Mouse (Mus musculus): Measurements from ENCODE around the gene Far1. TPM values are rescaled to one million over a fixed set of nuclear protein-coding genes. Genes with fewer than 3 reads are reported as not detected.

Gene Far1
- polyA plus RNA-seq, 1 experiment = 13.9 TPM

GRCm38 (mm10) chr7:113571121-113571520 lies 57.5 kb downstream of the Far1 start:
- no peaks in the 10 kb centered on the region for H3K79me2 ChIP-seq (ENCODE audit: control insufficient read depth, insufficient read depth)

GRCm38 (mm10) chr7:113572741-113573140 lies 59.1 kb downstream of the Far1 start:
- Histone ChIP-seq H3K4me3 (ENCODE audit: insufficient read depth, poor library complexity, severe bottlenecking) (no peak overlapping the region), H3ac (ENCODE audit: control insufficient read depth, insufficient read length, low read depth) (no peak overlapping the region), H3K79me3 (ENCODE audit: low read depth) (no peaks in the 10 kb centered on the region), H3K36me3 (ENCODE audit: control insufficient read depth, insufficient read depth) (peaks cover 56% of the 10 kb centered on the region), H3K79me2 (ENCODE audit: control insufficient read depth, insufficient read depth) (no peaks in the 10 kb centered on the region), H3K27me3 (ENCODE audit: control insufficient read depth, insufficient read depth, insufficient read length) (no peaks in the 10 kb centered on the region)
- TF ChIP-seq USF1 (IDR thresholded peaks at IDR 0.05; ENCODE audit: low read depth) (no peak), CTCF (IDR thresholded peaks at IDR 0.05; ENCODE audit: control insufficient read depth, insufficient read depth, insufficient read length) (no peak), FOSL1 (IDR thresholded peaks at IDR 0.05; ENCODE audit: insufficient read depth, low read length, poor library complexity, severe bottlenecking) (no peak), MAX (IDR thresholded peaks at IDR 0.05) (no peak), MYOD1 (IDR thresholded peaks at IDR 0.05; ENCODE audit: control insufficient read depth, insufficient read length, low read depth) (no peak), MYOG (IDR thresholded peaks at IDR 0.05; ENCODE audit: control insufficient read depth, extremely low read depth, insufficient read length) (no peak), CEBPB (IDR thresholded peaks at IDR 0.05; ENCODE audit: low read depth) (no peak)

More at GRCm38 (mm10) chr7:113571121-113571520, 57.5 kb downstream of the Far1 start:
- Histone ChIP-seq H3ac (ENCODE audit: control insufficient read depth, insufficient read length, low read depth) (no peak overlapping the region), H3K27me3 (ENCODE audit: control insufficient read depth, insufficient read depth, insufficient read length) (no peaks in the 10 kb centered on the region), H3K4me3 (ENCODE audit: insufficient read depth, poor library complexity, severe bottlenecking) (no peak overlapping the region), H3K79me3 (ENCODE audit: low read depth) (no peaks in the 10 kb centered on the region), H3K36me3 (ENCODE audit: control insufficient read depth, insufficient read depth) (peaks cover 66% of the 10 kb centered on the region)
- TF ChIP-seq FOSL1 (IDR thresholded peaks at IDR 0.05; ENCODE audit: insufficient read depth, low read length, poor library complexity, severe bottlenecking) (no peak), MYOD1 (IDR thresholded peaks at IDR 0.05; ENCODE audit: control insufficient read depth, insufficient read length, low read depth) (no peak), MYOG (IDR thresholded peaks at IDR 0.05; ENCODE audit: control insufficient read depth, extremely low read depth, insufficient read length) (no peak), USF1 (IDR thresholded peaks at IDR 0.05; ENCODE audit: low read depth) (no peak)

- Histone ChIP-seq H3K4me3 (ENCODE audit: insufficient read depth, poor library complexity, severe bottlenecking) (no peak overlapping the region), H3K36me3 (ENCODE audit: control insufficient read depth, insufficient read depth) (no peaks in the 10 kb centered on the region), H3K79me2 (ENCODE audit: control insufficient read depth, insufficient read depth) (no peaks in the 10 kb centered on the region), H3K27me3 (ENCODE audit: control insufficient read depth, insufficient read depth, insufficient read length) (no peaks in the 10 kb centered on the region), H3K79me3 (ENCODE audit: low read depth) (no peaks in the 10 kb centered on the region), H3ac (ENCODE audit: control insufficient read depth, insufficient read length, low read depth) (no peak overlapping the region)
- TF ChIP-seq CTCF (IDR thresholded peaks at IDR 0.05; ENCODE audit: control insufficient read depth, insufficient read depth, insufficient read length) (no peak), MAX (IDR thresholded peaks at IDR 0.05) (no peak), MYOG (IDR thresholded peaks at IDR 0.05; ENCODE audit: control insufficient read depth, extremely low read depth, insufficient read length) (no peak), USF1 (IDR thresholded peaks at IDR 0.05; ENCODE audit: low read depth) (no peak), FOSL1 (IDR thresholded peaks at IDR 0.05; ENCODE audit: insufficient read depth, low read length, poor library complexity, severe bottlenecking) (no peak), CEBPB (IDR thresholded peaks at IDR 0.05; ENCODE audit: low read depth) (no peak), MYOD1 (IDR thresholded peaks at IDR 0.05; ENCODE audit: control insufficient read depth, insufficient read length, low read depth) (no peak)
Observed at GRCm38 (mm10) chr7:113582111-113582510, 68.5 kb downstream of the Far1 start.

GRCm38 (mm10) chr7:113589211-113589610 lies 75.6 kb downstream of the Far1 start:
- Histone ChIP-seq H3K27me3 (ENCODE audit: control insufficient read depth, insufficient read depth, insufficient read length) (no peaks in the 10 kb centered on the region), H3K79me3 (ENCODE audit: low read depth) (no peaks in the 10 kb centered on the region), H3ac (ENCODE audit: control insufficient read depth, insufficient read length, low read depth) (no peak overlapping the region), H3K79me2 (ENCODE audit: control insufficient read depth, insufficient read depth) (no peaks in the 10 kb centered on the region), H3K36me3 (ENCODE audit: control insufficient read depth, insufficient read depth) (no peaks in the 10 kb centered on the region), H3K4me3 (ENCODE audit: insufficient read depth, poor library complexity, severe bottlenecking) (no peak overlapping the region)
- no peak for TF ChIP-seq MAX (IDR thresholded peaks at IDR 0.05)
- no peak for TF ChIP-seq USF1 (IDR thresholded peaks at IDR 0.05; ENCODE audit: low read depth)
- TF ChIP-seq CEBPB (IDR thresholded peaks at IDR 0.05; ENCODE audit: low read depth) = no peak
- no peak for TF ChIP-seq MYOD1 (IDR thresholded peaks at IDR 0.05; ENCODE audit: control insufficient read depth, insufficient read length, low read depth)
- TF ChIP-seq MYOG (IDR thresholded peaks at IDR 0.05; ENCODE audit: control insufficient read depth, extremely low read depth, insufficient read length) = no peak
- TF ChIP-seq FOSL1 (IDR thresholded peaks at IDR 0.05; ENCODE audit: insufficient read depth, low read length, poor library complexity, severe bottlenecking) = no peak

- Histone ChIP-seq H3K4me3 (ENCODE audit: insufficient read depth, poor library complexity, severe bottlenecking) (no peak overlapping the region), H3ac (ENCODE audit: control insufficient read depth, insufficient read length, low read depth) (no peak overlapping the region), H3K79me3 (ENCODE audit: low read depth) (no peaks in the 10 kb centered on the region), H3K27me3 (ENCODE audit: control insufficient read depth, insufficient read depth, insufficient read length) (no peaks in the 10 kb centered on the region), H3K79me2 (ENCODE audit: control insufficient read depth, insufficient read depth) (no peaks in the 10 kb centered on the region), H3K36me3 (ENCODE audit: control insufficient read depth, insufficient read depth) (no peaks in the 10 kb centered on the region)
- TF ChIP-seq USF1 (IDR thresholded peaks at IDR 0.05; ENCODE audit: low read depth) = no peak
- no peak for TF ChIP-seq MYOG (IDR thresholded peaks at IDR 0.05; ENCODE audit: control insufficient read depth, extremely low read depth, insufficient read length)
- TF ChIP-seq MYOD1 (IDR thresholded peaks at IDR 0.05; ENCODE audit: control insufficient read depth, insufficient read length, low read depth) = no peak
- TF ChIP-seq CEBPB (IDR thresholded peaks at IDR 0.05; ENCODE audit: low read depth) = no peak
- no peak for TF ChIP-seq CTCF (IDR thresholded peaks at IDR 0.05; ENCODE audit: control insufficient read depth, insufficient read depth, insufficient read length)
- no peak for TF ChIP-seq MAX (IDR thresholded peaks at IDR 0.05)
- no peak for TF ChIP-seq FOSL1 (IDR thresholded peaks at IDR 0.05; ENCODE audit: insufficient read depth, low read length, poor library complexity, severe bottlenecking)
Observed at GRCm38 (mm10) chr7:113590330-113590729, 76.7 kb downstream of the Far1 start.

GRCm38 (mm10) chr7:113591084-113591483 lies 77.5 kb downstream of the Far1 start:
- Histone ChIP-seq H3K36me3 (ENCODE audit: control insufficient read depth, insufficient read depth) (no peaks in the 10 kb centered on the region), H3K27me3 (ENCODE audit: control insufficient read depth, insufficient read depth, insufficient read length) (no peaks in the 10 kb centered on the region), H3ac (ENCODE audit: control insufficient read depth, insufficient read length, low read depth) (no peak overlapping the region), H3K4me3 (ENCODE audit: insufficient read depth, poor library complexity, severe bottlenecking) (no peak overlapping the region), H3K79me3 (ENCODE audit: low read depth) (no peaks in the 10 kb centered on the region), H3K79me2 (ENCODE audit: control insufficient read depth, insufficient read depth) (no peaks in the 10 kb centered on the region)
- TF ChIP-seq FOSL1 (IDR thresholded peaks at IDR 0.05; ENCODE audit: insufficient read depth, low read length, poor library complexity, severe bottlenecking) (no peak), CTCF (IDR thresholded peaks at IDR 0.05; ENCODE audit: control insufficient read depth, insufficient read depth, insufficient read length) (no peak), CEBPB (IDR thresholded peaks at IDR 0.05; ENCODE audit: low read depth) (no peak), USF1 (IDR thresholded peaks at IDR 0.05; ENCODE audit: low read depth) (no peak), MYOG (IDR thresholded peaks at IDR 0.05; ENCODE audit: control insufficient read depth, extremely low read depth, insufficient read length) (no peak), MYOD1 (IDR thresholded peaks at IDR 0.05; ENCODE audit: control insufficient read depth, insufficient read length, low read depth) (no peak), MAX (IDR thresholded peaks at IDR 0.05) (no peak)
